Mouse (Mus musculus) gastrocnemius, postnatal 25 days (tissue): ENCODE data around the gene Palmd. TPM values are rescaled to one million over a fixed set of nuclear protein-coding genes. Genes with fewer than 3 reads are reported as not detected.
A peak's percentile ranks its signal among the peaks of the same experiment; 100 is the strongest.

Source experiments
- DNase-seq: peaks from one replicate; pipeline ENCODE4 v3.0.0; 2022
- total RNA-seq, 2 experiments: library from RNA; stranded (reverse); gene quantifications; 1 replicate in 1 of 2; 2 replicates in 1 of 2; pipeline ENCODE4 v1.2.3; 2021

Gene Palmd
- total RNA-seq, 2 experiments from 2014 or later, result 16.8 to 26.3 TPM

DNA sequence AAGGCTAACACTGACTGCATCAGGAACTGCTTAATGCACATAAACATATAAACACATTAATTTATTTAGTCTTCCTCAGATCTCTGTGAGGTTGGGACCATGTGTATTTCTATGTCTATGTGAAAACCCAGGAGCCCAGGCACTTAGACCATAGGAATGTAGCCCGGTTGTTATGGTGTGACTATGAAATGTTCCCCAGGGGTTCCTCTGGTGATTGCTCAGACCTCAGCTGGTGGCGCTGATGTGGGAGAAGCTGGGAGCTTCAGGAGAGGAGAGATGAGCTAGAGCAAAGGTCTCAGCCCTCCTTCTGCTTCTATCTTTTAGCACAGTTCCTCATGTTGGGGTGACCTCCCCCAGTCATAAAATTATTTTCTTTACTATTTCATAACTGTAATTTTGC lies 8.4 kb downstream of the Palmd start:
- DNase-seq, result no peak

DNA sequence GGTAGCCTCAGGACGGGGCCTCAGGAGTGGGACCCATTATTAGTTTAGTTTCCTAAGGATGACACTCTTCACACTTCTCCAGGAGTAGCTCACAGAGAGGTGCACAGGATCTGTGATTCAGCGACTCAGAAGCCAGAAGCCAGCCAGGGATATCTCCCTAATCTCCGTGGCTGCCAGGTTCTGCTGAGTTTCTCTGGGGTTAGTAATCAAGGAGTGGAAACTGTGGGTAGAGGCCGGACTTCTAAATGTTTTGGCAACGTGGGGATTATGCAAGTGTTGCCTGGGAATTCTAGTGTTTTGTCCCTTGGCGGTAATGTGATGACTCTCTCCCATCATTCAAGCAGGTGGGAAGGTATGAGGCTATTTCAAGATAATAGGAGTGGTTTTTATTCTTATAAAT lies 13.7 kb downstream of the Palmd start:
- no peak for DNase-seq

DNA sequence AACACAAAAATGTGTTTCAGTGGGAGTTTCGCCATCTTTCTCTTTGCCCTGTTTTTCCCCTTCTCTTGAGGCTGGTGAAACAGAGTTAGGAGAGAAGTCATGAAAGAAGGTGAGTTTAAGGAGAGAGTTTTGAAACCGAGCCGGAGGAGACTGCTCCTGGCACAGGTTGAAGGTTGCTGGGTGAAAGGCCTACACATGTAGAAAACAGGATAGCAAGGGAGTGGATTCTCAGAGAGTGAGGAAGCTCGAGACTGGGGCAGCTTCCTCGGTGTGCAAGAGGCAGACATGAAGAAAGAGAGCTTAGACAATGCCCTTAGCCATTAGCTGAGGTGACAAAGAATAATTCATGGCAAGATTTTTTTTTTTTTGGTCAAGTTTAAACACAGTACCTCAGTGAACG lies 15.4 kb downstream of the Palmd start:
- DNase-seq, result no peak

DNA sequence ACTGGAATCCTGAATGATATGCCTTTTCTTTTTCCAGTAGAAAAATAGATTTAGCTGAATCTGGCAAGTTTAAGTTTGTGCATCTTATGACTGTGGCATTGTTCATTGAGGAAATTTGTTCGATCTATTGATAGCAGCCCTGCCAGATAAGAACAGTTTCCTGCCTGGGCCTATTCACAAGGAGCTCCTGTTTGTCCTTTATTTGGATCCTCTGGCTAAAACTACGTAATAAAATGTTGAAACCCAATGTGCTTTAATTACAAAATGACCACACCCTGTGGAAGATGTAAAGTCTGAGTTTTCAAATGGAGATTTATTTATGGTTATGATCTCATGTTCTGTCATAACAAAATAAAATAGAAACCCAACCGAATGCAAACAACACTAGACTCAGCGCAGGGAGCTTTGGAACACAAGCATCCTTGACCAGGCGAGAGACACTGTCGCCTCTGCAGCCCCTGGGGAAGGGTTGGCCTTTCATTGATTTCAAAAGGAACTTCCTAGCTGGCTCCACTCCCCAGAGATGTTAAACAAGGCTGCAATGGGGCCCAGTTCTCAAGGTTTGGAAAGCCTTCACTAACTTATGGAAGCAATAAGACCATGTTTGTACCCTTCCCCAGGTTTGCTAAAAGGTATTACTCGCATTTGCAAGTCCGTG lies 16.4 kb downstream of the Palmd start:
- DNase-seq, result no peak

DNA sequence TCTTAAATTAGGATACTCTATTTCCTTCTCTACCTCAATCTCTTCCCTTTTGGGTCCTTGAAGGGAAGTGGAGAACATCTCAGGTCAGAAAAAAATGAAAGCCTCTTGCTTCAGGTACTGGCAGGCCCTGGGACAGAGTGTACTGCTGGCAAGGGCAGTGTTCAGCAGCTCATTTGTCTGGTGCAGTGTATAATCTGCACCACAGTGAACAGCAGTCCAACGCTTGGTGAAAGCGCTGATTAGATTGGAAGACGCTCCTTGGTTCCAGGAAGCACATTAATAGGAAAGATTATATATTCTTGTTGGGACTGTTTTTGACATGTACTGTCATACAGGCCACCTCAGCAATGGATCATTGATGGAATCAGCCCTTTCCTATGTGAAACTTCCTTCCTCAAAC lies 17.3 kb downstream of the Palmd start:
- DNase-seq, result no peak

DNA sequence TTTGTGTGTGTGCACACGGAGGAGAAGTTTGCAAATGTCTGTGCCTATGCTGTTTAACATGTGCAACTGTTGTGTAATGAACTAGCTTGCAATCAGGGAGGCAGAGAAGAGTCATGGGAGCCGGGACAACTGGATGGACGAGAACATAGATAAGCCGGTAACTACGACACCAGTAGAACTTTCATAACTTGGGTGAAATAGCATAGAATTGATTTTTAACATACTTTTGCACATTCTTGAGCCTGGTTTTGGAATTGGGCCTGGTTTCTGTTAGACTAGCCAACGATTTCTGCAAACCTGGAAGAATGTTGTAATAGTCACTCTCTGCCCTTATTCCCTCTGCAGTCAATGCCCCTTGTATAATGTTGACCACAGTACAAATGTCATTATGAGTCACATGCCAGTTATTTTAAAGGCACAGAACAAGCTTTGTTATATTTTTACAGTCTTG lies 18.1 kb downstream of the Palmd start:
- DNase-seq, result no peak

DNA sequence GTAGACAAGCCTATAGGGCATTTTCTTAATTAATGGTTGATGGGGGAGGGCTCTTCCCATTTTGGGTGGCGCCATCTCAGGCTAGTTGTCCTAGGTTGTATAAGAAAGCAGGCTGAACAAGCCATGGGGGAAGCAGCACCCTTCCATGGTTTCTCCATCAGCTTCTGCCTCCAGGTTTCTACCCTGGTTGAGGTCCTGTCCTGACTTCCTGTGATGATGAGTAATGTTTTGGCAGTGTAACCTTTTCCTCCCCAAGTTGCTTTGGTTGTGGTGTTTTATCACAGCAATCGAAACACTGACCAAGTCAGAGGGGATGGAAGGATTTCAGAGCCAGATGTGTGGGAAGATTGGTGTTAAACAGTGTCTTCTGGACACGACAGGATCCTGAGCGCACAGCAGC lies 22.3 kb downstream of the Palmd start:
- no peak for DNase-seq

DNA sequence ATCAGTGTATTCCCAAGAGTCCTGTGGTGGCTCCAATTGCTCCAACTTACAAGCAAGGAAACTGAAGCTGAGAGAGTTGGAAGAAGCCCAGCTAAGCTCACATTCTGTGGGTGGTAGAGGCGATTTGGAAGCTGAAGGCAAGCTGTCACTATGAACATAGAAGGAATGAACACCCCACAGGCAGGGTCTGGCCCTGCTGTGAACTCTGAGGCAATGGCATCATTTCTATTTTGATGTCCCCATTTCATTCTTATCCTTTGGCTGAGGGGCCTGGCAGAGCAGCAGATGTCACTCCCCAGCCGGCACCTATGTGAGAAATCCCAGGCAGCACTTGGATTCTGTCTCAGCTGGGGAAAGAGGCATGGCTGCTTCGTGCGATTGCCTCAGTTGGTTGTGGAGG lies 25.4 kb downstream of the Palmd start:
- DNase-seq, result no peak

DNA sequence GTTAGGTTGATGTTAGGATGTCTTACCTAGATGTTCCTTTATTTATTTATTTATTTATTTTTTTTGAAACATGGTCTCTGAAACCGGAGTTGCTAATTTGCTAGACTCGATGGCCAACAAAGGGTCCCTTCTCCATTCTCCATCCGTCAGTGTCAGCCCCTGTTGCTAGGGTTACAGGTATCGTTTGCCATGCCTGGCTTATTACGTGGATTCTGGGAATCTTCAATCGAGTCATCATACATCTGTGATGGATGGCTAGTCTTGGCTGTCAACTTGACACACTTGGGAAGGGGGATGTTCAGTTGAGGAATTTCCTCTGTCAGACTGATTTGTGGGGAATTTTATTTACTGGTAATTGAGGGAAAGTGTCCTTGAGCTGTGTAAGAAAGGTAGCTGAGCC lies 26.0 kb downstream of the Palmd start:
- DNase-seq, result no peak

DNA sequence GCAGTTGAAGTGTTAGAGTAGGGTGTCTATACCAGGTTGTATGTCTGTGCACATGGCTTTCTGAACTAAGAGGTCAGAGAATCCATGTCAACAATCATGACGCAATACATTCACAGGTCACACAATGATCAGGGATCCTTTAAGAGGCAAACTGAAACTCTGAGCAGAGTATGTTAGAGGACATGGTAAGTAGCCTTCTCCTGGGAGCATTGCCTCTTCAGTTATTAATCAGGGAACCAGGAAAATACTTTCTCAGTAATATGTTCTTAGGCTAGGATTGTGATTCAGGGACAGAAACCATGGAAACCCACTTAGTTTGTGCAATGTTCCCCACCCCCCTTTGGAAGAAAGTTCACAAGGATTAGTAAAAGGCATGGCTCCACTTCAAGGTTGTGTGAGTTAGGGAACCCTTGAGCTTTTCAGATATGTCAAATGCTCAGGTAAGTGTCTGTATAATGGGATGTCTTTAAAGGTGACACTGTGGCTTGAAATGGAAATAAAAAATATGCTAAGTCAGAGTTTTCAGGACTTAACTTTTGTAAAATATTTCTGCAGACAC lies 27.1 kb downstream of the Palmd start:
- no peak for DNase-seq

DNA sequence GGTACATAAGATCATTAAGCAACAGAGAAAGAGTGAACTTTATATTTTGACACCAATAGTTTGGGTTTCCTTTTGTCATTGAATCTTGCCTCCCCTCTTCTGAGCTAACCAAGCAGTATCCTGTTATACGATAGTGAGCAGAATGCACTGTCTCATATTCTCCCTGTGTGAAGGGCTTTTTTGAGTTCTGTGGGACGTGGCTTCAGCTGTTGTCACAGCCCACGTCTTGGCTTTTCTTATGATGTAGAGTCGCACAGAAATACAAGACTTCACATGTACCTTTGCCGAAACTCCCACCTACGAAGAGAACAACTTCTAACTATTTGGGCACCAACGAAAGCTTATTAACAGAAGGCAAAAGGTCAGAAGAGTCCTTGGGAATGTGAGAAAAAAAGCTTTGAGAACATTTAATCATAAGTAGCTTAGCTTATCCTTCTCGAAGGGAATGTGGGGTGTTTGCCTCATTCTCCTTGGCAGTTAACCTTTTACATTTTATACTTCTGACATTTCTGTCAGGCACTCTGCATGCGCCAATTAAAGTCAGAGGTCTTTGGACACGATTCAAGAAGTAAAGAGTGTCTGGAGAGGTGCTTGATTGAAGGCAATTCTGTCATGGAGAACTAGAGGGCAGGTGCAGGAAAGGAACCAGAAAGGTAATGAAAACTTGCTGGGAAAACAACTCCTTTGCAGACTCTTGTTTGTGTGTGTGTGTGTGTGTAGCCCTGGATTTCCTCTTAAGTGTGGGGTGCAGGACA lies 27.8 kb downstream of the Palmd start:
- no peak for DNase-seq

DNA sequence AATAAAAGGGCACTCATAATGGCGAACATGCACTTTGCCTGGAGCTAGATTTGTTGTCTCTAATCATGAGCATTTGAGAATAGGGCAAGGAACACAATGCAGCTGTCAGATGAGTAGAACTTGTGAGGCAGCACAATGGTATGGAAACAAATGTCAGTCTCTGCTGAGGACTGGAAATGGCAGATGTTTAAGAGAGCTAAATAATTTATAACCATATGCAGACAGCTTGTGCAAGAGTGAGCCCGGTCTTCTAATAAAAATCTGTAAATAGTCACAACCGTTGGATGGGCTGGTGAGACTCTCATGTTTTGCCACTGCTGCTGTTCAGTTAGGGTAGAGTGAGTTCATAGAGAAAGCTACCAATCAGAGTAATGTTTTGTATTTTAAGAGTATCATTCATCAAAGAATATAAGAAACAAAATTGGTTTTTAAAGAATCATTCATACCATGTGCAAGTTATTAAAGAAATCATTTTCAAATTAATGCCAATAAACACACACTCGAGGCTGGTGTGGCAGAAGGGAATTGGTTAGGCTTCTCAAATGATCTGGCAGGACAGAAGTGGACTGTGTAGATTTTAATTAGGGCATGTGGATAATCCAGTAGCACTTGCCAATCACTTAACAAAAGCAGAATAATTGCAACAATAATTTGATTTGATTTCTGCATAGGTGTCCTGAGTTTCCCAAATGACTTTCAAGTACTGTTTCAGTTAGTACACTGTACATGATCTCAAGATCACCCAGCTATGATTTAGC lies 31.7 kb downstream of the Palmd start:
- no peak for DNase-seq

DNA sequence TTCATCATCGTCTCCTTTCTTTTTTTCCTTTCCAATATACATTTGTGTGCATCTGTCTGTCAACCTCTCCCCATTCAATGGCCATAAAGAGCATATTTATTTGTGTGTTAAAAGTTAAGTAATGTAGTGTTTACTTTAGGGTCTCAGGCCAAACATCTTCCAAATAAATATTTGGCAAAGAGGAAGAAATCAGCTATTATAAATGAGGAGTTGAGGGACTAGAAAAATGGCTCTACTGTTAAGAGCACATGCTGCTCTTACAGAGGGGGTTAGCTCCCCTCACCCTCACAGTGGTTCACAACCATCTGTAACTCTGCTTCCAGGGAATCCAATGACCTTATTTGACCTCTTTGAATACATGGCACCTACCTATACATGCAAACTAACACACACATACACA lies 35.6 kb downstream of the Palmd start:
- DNase-seq, result no peak

DNA sequence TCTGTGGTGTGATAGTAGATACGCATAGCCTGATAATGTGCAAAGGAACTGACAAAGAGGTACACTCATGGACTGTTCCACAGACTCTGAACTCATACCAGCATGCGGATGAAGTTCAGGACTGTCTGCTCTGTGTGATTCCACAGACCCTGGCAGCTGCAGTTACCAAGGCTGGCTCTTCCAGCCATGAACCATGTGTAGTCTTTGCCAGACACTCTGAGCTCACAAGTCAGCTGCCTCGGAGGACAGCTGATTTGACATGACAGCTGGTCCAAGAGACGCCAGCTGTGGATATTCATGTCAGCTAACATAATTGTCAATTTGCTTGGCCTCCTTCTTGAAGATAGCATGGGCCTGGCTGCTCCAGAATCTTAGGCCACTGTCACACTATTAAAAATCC lies 39.8 kb downstream of the Palmd start:
- peak; percentile 55 for DNase-seq

DNA sequence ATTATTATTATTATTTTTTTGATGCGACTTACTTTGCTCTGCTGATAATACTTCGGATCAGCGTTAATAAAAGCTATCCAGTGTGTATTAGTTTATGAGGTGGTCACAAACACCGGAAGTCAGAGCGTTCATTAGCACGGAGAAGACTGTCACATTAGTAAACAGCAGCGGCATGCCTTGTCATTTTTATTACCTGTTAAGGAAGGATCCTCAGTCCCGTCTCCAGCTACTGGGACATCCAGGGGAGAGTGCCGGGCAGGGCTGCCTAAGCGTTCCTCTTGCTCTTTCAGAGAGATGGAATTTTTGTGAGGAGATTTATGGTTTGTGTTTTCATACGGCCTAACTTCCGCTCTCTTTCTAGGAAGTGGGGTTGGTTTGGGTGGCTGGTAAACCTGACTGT lies 45.7 kb downstream of the Palmd start:
- no peak for DNase-seq

DNA sequence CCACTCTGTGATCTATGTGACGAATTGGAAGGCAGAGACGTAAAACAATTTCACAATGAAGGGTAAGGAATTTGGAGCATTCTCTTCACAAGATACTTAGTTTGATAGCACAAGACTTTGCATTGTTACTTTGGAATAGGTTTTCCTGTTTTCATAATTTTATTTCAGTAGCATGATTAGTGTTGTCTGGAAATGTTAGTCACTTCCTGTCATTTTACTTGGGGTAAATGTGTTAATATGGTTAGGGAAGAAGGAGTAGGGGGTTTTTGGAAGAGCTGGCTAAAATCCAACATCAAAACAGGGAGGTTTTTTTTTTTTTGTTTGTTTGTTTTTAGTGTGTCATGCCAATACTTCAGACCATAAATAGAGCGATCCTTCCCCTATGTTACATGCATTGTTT lies 47.3 kb downstream of the Palmd start:
- DNase-seq, result no peak

DNA sequence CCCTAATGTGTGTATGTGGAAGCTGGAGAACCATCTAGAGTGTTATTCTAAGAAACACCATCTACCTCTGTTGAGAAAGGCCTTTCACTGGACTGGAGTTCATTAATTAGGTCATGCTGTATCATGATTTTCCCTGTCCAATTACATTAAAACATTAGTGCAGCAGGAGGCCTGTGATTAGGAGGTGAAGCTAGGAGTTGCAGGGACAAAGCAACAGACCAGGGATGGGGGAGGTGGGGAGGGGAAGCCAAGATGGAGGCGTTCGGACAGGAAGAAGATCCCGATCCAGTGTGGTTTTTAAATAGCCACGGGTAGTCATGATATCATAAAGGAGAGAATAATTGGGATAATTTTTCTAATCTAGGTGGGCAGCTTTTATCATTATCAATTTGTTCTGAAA lies 51.8 kb downstream of the Palmd start:
- DNase-seq, result no peak

DNA sequence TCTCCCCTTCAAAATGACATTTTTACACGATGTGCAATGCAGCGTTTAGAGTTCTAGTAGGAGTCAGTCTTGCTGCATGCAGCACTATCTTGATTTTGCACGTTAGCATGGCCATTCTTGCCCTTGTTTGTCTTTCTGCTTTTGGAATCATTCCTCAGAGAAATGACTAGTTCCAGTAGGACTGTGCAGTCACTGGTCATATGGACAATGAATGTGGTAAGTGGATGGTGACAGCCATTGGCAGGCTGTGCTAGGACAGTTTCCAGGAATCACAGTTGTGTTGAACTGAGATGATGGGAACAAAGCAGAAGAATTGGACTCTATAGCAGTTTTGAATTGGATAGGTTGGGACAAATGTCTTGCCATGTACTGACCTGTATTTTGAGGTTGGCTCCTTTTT lies 53.9 kb downstream of the Palmd start:
- no peak for DNase-seq

DNA sequence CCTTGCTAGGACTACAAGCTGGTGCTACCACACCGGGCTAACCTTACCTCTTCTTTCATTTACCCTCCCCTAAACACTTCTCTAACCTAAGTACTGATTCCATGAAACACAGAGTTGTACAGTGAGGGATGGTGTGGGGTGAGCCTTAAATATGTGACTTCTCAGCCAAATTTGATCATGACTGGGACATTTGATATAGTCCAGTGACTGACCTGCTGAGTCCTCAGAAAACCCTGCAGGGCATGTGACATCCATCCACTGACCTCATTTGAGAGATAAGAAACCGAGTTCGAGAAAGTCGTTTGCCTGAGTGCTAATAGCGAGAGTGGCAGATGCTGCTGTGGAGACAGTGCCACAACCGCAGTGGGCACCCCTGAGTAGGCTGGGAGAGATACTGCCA lies 54.4 kb downstream of the Palmd start:
- no peak for DNase-seq

DNA sequence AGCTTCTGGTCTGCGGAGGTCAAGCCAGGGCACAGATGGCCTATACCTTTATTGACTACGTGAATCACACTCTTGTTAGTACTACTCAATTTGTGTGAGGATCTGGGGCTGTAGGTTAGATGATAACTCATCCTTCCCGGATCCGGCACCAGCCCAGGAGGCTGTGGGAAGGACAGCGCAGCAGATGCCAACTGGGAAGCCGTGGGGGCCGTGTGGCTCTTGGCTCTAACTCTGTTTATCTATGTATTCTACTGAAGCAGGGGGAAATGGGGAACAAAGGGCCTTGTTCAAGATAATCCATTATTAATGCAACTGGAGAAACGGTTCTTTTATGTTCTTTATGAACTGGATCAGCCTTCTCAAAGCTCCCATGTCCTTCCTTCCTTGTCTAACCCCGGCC lies 62.2 kb downstream of the Palmd start:
- DNase-seq, result no peak

DNA sequence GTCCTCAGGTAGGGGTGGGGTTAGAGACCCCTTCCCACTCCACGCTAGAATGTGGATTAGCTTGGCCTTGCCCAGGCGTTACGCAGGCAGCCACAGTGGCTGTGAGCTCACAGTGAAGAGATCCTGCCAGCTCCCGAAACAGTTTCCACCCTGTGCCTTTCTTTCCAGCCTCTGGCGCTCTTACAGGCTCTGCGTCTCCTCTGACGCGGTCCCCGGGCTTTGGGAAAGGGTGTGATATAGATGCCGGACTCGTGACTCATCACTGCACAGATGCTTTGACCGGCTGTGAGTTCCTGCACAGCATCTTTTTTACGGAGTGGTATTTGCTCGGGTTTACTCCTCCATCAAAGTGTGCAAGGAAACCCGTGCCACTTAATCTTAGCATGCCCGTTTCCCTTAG lies 62.9 kb downstream of the Palmd start:
- DNase-seq, result peak; percentile 53

DNA sequence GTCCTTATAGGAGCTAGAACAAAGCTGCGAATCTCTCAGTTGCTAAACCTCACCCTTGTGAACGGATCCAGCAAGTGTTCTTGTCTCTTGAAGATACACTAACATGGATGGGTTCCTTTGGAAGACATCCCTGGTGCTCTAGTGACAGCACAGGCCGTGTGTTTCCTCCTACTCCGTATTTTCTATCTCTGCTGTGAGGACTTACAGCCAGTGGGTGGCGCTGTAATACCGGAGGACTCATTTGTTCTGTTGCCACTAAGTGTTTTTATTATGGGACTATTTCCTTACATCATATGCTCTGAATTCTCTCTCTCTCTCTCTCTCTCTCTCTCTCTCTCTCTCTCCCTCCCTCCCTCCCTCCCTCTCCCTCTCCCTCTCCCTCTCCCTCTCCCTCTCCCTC lies 64.6 kb downstream of the Palmd start:
- peak; percentile 24 for DNase-seq

DNA sequence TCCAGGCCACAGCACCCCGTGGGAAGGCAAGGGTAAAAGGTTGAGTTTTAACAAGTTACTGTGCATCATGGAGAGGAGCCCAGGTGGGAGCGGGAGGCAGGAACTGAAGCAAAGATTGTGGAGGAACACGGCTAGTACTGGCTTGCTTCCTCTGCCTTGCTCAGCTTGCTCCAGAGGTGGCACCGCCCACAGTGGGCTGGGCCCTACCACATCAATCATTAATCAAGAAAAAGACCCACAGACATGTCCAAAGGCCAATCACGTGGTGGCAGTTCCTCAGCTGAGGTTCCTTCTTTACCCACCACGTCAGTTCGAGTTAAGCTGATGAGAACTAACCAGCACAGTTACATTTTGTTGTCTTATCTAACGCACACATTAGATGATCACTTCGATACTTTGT lies 75.9 kb downstream of the Palmd start:
- DNase-seq, result no peak
